Mouse (Mus musculus): ENCODE data around the gene Itgav. TPM values are rescaled to one million over a fixed set of nuclear protein-coding genes. Genes with fewer than 3 reads are reported as not detected.

Gene Itgav
- polyA plus RNA-seq, 1 experiment from 2014 or later, result 34.8 TPM

DNA sequence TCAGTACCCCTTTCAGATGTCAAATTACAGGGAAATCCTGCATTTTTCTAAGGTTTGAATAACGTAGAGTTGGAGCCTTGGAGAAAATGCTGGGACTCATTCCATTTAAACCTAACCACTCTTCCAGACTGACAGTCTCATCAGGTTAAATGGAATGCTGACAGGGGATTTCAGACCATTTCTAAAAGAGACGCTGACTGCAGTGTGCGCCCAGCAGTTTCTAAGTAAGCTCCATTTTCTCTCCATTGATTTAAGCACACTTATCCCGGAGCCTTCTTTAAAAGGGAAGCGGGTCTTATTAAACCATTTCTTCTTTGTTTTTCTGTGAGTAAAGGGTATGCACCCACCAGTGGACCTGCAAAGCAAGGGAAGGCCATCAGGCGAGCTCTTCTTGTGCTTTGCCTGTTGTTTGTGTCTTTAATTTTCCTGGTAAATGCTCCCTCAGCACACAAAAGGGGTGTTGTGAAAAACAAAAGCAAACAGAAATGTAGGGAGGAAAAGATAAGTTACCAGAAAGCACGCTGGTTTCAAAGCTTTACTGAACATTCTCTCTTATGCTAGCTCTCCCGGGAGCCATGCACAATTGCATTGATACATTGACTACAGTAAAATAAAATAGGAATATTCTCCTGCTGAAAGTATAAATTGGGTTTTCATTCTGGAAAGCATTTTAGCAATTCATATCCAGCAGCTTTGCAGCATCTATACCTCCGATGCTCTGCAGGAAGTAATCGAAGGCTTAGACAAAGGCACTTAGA, 111.3 kb downstream of the Itgav start:
- Histone ChIP-seq H3K9me3 (replicated peaks; ENCODE audit: control insufficient read depth, low read length) (0 out of 2 replicates have a peak, but pooled peaks cover 3% of the 10 kb centered on the region), H3K27ac (ENCODE audit: low read length) (no peak overlapping the region), H3K4me2 (ENCODE audit: low read depth, low read length) (no peak overlapping the region), H3K4me1 (ENCODE audit: control insufficient read depth, insufficient read depth, low read length) (no peaks in the 10 kb centered on the region), H3K36me3 (ENCODE audit: control insufficient read depth, insufficient read depth) (no peaks in the 10 kb centered on the region), H3K4me3 (ENCODE audit: low read length) (no peak overlapping the region), H3K9ac (ENCODE audit: low read length) (no peak overlapping the region), H3K27me3 (ENCODE audit: control insufficient read depth, insufficient read depth, low read length) (no peaks in the 10 kb centered on the region)
- WGBS, result 71% methylated on average over 10 of the region's 10 CpGs
- ATAC-seq (replicated peaks; ENCODE audit: extremely low read depth, insufficient read depth, low FRiP score), result no peak

DNA sequence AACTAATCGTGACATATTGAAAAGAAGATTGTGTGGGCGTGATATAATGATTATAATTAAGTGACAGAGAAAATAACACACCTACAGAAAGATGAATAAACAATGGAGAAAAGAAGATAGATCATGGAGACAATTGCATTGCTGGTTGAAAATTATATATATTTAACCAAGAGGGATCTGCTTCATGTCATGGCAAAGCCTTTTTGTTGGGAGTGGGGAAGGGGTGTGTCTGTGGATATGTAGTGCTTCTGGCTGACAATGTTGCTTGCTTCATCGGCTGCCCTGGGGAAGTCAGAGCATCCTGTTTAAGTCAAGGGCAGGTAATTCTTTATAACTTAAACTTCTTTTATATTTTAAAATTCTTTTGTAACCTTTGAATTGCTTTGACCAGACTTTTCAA, 124.3 kb downstream of the Itgav start:
- WGBS, result 70% methylated on average over 3 of the region's 3 CpGs
- Histone ChIP-seq H3K4me1 (ENCODE audit: control insufficient read depth, insufficient read depth, low read length) (no peaks in the 10 kb centered on the region), H3K27me3 (ENCODE audit: control insufficient read depth, insufficient read depth, low read length) (no peaks in the 10 kb centered on the region)

DNA sequence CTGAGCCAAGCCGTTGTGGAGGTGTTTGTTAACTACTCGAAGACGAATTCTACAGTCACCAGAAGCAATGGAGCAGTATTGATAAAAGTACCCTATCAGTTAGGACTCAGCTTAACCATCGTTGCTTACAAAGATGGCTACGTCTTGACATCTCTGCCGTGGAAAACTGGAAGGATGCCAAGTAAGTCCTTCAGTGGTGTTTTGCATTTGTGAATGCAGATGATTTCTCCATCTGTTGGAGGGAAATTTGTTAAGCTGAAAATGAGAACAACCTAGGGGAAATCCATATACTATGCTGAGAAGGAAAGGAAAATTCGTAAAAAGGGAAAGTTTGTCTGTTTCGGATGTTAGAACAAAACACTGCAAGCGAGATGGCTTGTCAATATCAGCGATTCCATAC, 129.2 kb downstream of the Itgav start:
- Histone ChIP-seq H3K4me1 (ENCODE audit: control insufficient read depth, insufficient read depth, low read length) (no peaks in the 10 kb centered on the region), H3K27ac (ENCODE audit: low read length) (no peak overlapping the region), H3K36me3 (ENCODE audit: control insufficient read depth, insufficient read depth) (no peaks in the 10 kb centered on the region), H3K27me3 (ENCODE audit: control insufficient read depth, insufficient read depth, low read length) (no peaks in the 10 kb centered on the region), H3K9me3 (replicated peaks; ENCODE audit: control insufficient read depth, low read length) (no peaks in the 10 kb centered on the region), H3K4me3 (ENCODE audit: low read length) (no peak overlapping the region), H3K9ac (ENCODE audit: low read length) (no peak overlapping the region), H3K4me2 (ENCODE audit: low read depth, low read length) (no peak overlapping the region)
- no peak for ATAC-seq (replicated peaks; ENCODE audit: extremely low read depth, insufficient read depth, low FRiP score)
- WGBS, result 77% methylated on average over 10 of the region's 10 CpGs

More for the DNA sequence above, 124.3 kb downstream of the Itgav start:
- ATAC-seq (replicated peaks; ENCODE audit: extremely low read depth, insufficient read depth, low FRiP score), result no peak
- no peaks in the 10 kb centered on the region for H3K9me3 ChIP-seq (replicated peaks; ENCODE audit: control insufficient read depth, low read length)
- H3K4me2 ChIP-seq (ENCODE audit: low read depth, low read length), result no peak overlapping the region
- no peak overlapping the region for H3K4me3 ChIP-seq (ENCODE audit: low read length)
- H3K9ac ChIP-seq (ENCODE audit: low read length), result no peak overlapping the region
- no peaks in the 10 kb centered on the region for H3K36me3 ChIP-seq (ENCODE audit: control insufficient read depth, insufficient read depth)
- H3K27ac ChIP-seq (ENCODE audit: low read length), result no peak overlapping the region

- no peak overlapping the region for H3K9ac ChIP-seq (ENCODE audit: low read length)
- no peak for ATAC-seq (replicated peaks; ENCODE audit: extremely low read depth, insufficient read depth, low FRiP score)
- no peak overlapping the region for H3K4me2 ChIP-seq (ENCODE audit: low read depth, low read length)
- no peaks in the 10 kb centered on the region for H3K27me3 ChIP-seq (ENCODE audit: control insufficient read depth, insufficient read depth, low read length)
- no peaks in the 10 kb centered on the region for H3K36me3 ChIP-seq (ENCODE audit: control insufficient read depth, insufficient read depth)
- no peak overlapping the region for H3K27ac ChIP-seq (ENCODE audit: low read length)
- WGBS, result 53% methylated on average over 4 of the region's 4 CpGs
- no peaks in the 10 kb centered on the region for H3K4me1 ChIP-seq (ENCODE audit: control insufficient read depth, insufficient read depth, low read length)
- no peak overlapping the region for H3K4me3 ChIP-seq (ENCODE audit: low read length)
- no peaks in the 10 kb centered on the region for H3K9me3 ChIP-seq (replicated peaks; ENCODE audit: control insufficient read depth, low read length)
Observed at GRCm38 (mm10) chr2:83856236-83856635, 132.0 kb downstream of the Itgav start.

Other genes with a start within 250 kb of the Itgav start
- 70.8 and 91.3 TPM in 2 replicates for gene Zc3h15, start 80.0 kb upstream of the Itgav start, polyA plus RNA-seq (2015; fragmentation: Nextera tagmentation; extraction: Ambion mirVana)
- 1.7 and 1.8 TPM in 2 replicates for gene Fam171b, start 88.2 kb downstream of the Itgav start, polyA plus RNA-seq (2015; fragmentation: Nextera tagmentation; extraction: Ambion mirVana)
- 0.08 TPM in 1 of 2 replicates, not detected in the other for gene Zswim2, start 216.8 kb downstream of the Itgav start, polyA plus RNA-seq (2015; fragmentation: Nextera tagmentation; extraction: Ambion mirVana)
- not detected in 2 replicates for gene Gm13698, start 231.3 kb downstream of the Itgav start, polyA plus RNA-seq (2015; fragmentation: Nextera tagmentation; extraction: Ambion mirVana)
- gene Gm13693, start 237.1 kb downstream of the Itgav start, polyA plus RNA-seq (2015; fragmentation: Nextera tagmentation; extraction: Ambion mirVana), result not detected in 2 replicates
- gene Gm13695, start 242.9 kb downstream of the Itgav start, polyA plus RNA-seq (2015; fragmentation: Nextera tagmentation; extraction: Ambion mirVana), result not detected in 2 replicates
- not detected in 2 replicates for gene Gm13696, start 248.7 kb downstream of the Itgav start, polyA plus RNA-seq (2015; fragmentation: Nextera tagmentation; extraction: Ambion mirVana)